In genomic region chr6:29198309-29199222, GRCm38 (mm10) we compare ENCODE assay signal across 8 mouse cellular contexts. TPM values are rescaled to one million over a fixed set of nuclear protein-coding genes. Genes with fewer than 3 reads are reported as not detected.
DNase-seq lines count a peak whose midpoint lies in the region; ATAC-seq and TF ChIP-seq lines count a peak whose summit lies in the region.

No protein-coding gene starts in this region.

- H3K4me2 ChIP-seq in heart, embryonic 14.5 days (ENCODE audit: low read length): peak overlapping the region; percentile 61
- H3K4me2 ChIP-seq in liver, embryonic 11.5 days: peak overlapping the region; percentile 64

- no peak overlapping the region for H3K27ac ChIP-seq in bone marrow macrophage, adult 2 months (ENCODE audit: insufficient read depth, low read depth, low read length)
- H3K27ac ChIP-seq in heart, embryonic 14.5 days (replicated peaks in 1 of 2; ENCODE audit: control insufficient read depth in 1 of 2, insufficient read depth in 1 of 2, low read depth in 2 of 2, low read length in 2 of 2): no peak overlapping the region
- no peak overlapping the region for H3K27ac ChIP-seq in liver, embryonic 11.5 days (ENCODE audit: low read depth, low read length)

- no peaks in the 10 kb centered on the region for H3K9me3 ChIP-seq in heart, embryonic 14.5 days (ENCODE audit: control insufficient read depth, low read length)
- H3K9me3 ChIP-seq in liver, embryonic 11.5 days (ENCODE audit: control insufficient read depth, low read length): no peaks in the 10 kb centered on the region

- 14% methylated on average over 25 of the region's 25 CpGs for WGBS in heart, embryonic 14.5 days
- WGBS in liver, embryonic 11.5 days: 18% methylated on average over 25 of the region's 25 CpGs

- peak overlapping the region; percentile 9 for H3K9ac ChIP-seq in heart, embryonic 14.5 days (ENCODE audit: low read length)
- H3K9ac ChIP-seq in liver, embryonic 11.5 days (ENCODE audit: low read depth, low read length): no peak overlapping the region

- H3K4me3 ChIP-seq in bone marrow macrophage, adult 2 months (ENCODE audit: insufficient read depth, low read length): no peak overlapping the region
- H3K4me3 ChIP-seq in heart, embryonic 14.5 days (ENCODE audit: control insufficient read depth in 1 of 2, insufficient read depth in 1 of 2, low read depth in 1 of 2, low read length in 2 of 2): peak overlapping the region; percentile 21 to 40
- peak overlapping the region; percentile 39 for H3K4me3 ChIP-seq in liver, embryonic 11.5 days (ENCODE audit: low read depth, low read length)

- TF ChIP-seq POLR2A in bone marrow macrophage, adult 2 months (IDR thresholded peaks at IDR 0.05; ENCODE audit: borderline replicate concordance, low read depth, low read length): no peak

- H3K27me3 ChIP-seq in heart, embryonic 14.5 days (ENCODE audit: control insufficient read depth, insufficient read depth, low read length): no peaks in the 10 kb centered on the region
- peaks cover 19% of the 10 kb centered on the region for H3K27me3 ChIP-seq in liver, embryonic 11.5 days (replicated peaks; ENCODE audit: control insufficient read depth, insufficient read depth, low read length)
- no peaks in the 10 kb centered on the region for H3K27me3 ChIP-seq in splenic B cell, adult 2 months (ENCODE audit: control insufficient read depth, insufficient read depth, low read length, poor library complexity, severe bottlenecking)

- no peak; the same call in 1 of the 2 replicates for ATAC-seq in heart, embryonic 14.5 days (ENCODE audit: insufficient number of reproducible peaks, insufficient read depth, low FRiP score, low read depth)
- peak; percentile 64 for ATAC-seq in liver, embryonic 11.5 days (replicated peaks; ENCODE audit: low FRiP score)

- peaks cover 7% of the 10 kb centered on the region for H3K4me1 ChIP-seq in bone marrow macrophage, adult 2 months (ENCODE audit: control insufficient read depth, insufficient read depth, low read length)
- H3K4me1 ChIP-seq in heart, embryonic 14.5 days (ENCODE audit: control insufficient read depth in 2 of 2, insufficient read depth in 2 of 2, low read length in 2 of 2): peaks cover 4 to 9% of the 10 kb centered on the region in 2 experiments; a peak in 2 of 4 replicates
- peaks cover 10% of the 10 kb centered on the region for H3K4me1 ChIP-seq in liver, embryonic 11.5 days (replicated peaks; ENCODE audit: control insufficient read depth, insufficient read depth, low read length)

- H3K36me3 ChIP-seq in heart, embryonic 14.5 days (ENCODE audit: control insufficient read depth, insufficient read depth, low read length): peaks cover 24% of the 10 kb centered on the region
- H3K36me3 ChIP-seq in liver, embryonic 11.5 days (ENCODE audit: control insufficient read depth, insufficient read depth, low read length): no peaks in the 10 kb centered on the region
- H3K36me3 ChIP-seq in splenic B cell, adult 2 months (ENCODE audit: control insufficient read depth, insufficient read depth, low read length, poor library complexity, severe bottlenecking): 0 out of 2 replicates have a peak, but pooled peaks cover 4% of the 10 kb centered on the region

- TF ChIP-seq CTCF in bone marrow macrophage, adult 2 months (IDR thresholded peaks at IDR 0.05; ENCODE audit: low read depth, low read length): peak; percentile 57

- peak; percentile 82 to 84 for DNase-seq in B cell, adult 2 months
- DNase-seq in fibroblast of lung, adult 2 months (ENCODE audit: low read depth): peak; percentile 73
- DNase-seq in kidney, postnatal 10 days: peak; percentile 96
- peak; percentile 77 for DNase-seq in liver, embryonic 11.5 days (ENCODE audit: low spot score)
- DNase-seq in naive thymus-derived CD4-positive, alpha-beta T cell, adult 2 months (ENCODE audit: low read depth): peak; percentile 88
- peak; percentile 88 for DNase-seq in splenic B cell, adult 2 months (ENCODE audit: low read depth, low spot score)

RNA-seq across cellular contexts. Expression of gene Impdh1, which starts 17.6 kb away (rescaled TPM):
- 32.8 and 35.0 TPM in 2 replicates for polyA plus RNA-seq in bone marrow macrophage, adult 2 months (2012; ENCODE audit: insufficient read depth, insufficient read length, missing spikeins)
- 32.2 and 32.5 TPM in 2 replicates for polyA plus RNA-seq in heart, embryonic 14.5 days (2014; fragmentation: Nextera tagmentation; extraction: Ambion mirVana)
- 26.5 and 26.7 TPM in 2 replicates for polyA plus RNA-seq in liver, embryonic 11.5 days (2014; fragmentation: Nextera tagmentation; extraction: Ambion mirVana)

RNA-seq across cellular contexts. Expression of gene Prrt4, which starts 19.2 kb away (rescaled TPM):
- not detected in 2 replicates for polyA plus RNA-seq in bone marrow macrophage, adult 2 months (2012; ENCODE audit: insufficient read depth, insufficient read length, missing spikeins)
- polyA plus RNA-seq in heart, embryonic 14.5 days (2014; fragmentation: Nextera tagmentation; extraction: Ambion mirVana): 1.7 TPM in 2 replicates
- polyA plus RNA-seq in liver, embryonic 11.5 days (2014; fragmentation: Nextera tagmentation; extraction: Ambion mirVana): 0.34 and 0.55 TPM in 2 replicates

RNA-seq across cellular contexts. Expression of gene Rbm28, which starts 33.8 kb away (rescaled TPM):
- polyA plus RNA-seq in bone marrow macrophage, adult 2 months (2012; ENCODE audit: insufficient read depth, insufficient read length, missing spikeins): 42.5 and 43.8 TPM in 2 replicates
- polyA plus RNA-seq in heart, embryonic 14.5 days (2014; fragmentation: Nextera tagmentation; extraction: Ambion mirVana): 30.2 and 35.8 TPM in 2 replicates
- 48.4 and 54.6 TPM in 2 replicates for polyA plus RNA-seq in liver, embryonic 11.5 days (2014; fragmentation: Nextera tagmentation; extraction: Ambion mirVana)
